23 mouse cellular contexts compared by ENCODE assay signal in the genomic region with DNA sequence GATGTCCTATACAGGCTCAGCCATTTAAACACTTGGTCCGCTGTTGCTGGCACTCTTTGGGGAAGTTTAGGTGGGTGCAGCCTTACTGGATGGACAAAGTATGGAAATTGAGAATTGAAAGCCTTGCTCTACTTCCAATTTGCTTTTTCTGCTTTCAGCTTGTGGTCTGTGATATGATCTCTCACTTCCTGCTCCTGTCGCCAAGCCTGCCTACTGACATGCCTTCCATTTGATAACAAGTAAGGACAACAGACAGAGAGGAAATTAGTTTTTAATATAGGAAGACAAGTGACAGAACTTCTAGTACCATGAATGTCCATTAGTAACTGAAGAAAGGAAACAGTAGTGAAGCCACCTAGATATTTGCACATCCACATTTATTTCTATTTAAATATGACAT. TPM values are rescaled to one million over a fixed set of nuclear protein-coding genes. Genes with fewer than 3 reads are reported as not detected.
"Had no signal": no experiment of that assay in that cellular context is flagged by ENCODE, and none has a peak within 500 bp of the region (broad histone marks: within the 10 kb centered on the region; RNA-seq: fewer than 3 reads in every experiment).

No protein-coding gene starts in this region.

- H3K9ac ChIP-seq: liver, embryonic 15.5 days; lung, embryonic 14.5 days; midbrain, embryonic 13.5 days; midbrain, embryonic 15.5 days; neural tube, embryonic 12.5 days; stomach, embryonic 15.5 days had no signal

- H3K27me3 ChIP-seq: liver, embryonic 15.5 days; midbrain, embryonic 13.5 days; midbrain, embryonic 15.5 days; neural tube, embryonic 12.5 days; stomach, embryonic 15.5 days had no signal

- H3K9me3 ChIP-seq: liver, embryonic 15.5 days; midbrain, embryonic 13.5 days; midbrain, embryonic 15.5 days; neural tube, embryonic 12.5 days; stomach, embryonic 15.5 days had no signal

- H3K4me1 ChIP-seq: liver, embryonic 15.5 days; midbrain, embryonic 13.5 days; midbrain, embryonic 15.5 days; neural tube, embryonic 12.5 days; stomach, embryonic 15.5 days had no signal

- ATAC-seq: midbrain, embryonic 13.5 days; midbrain, embryonic 15.5 days had no signal

- H3K27ac ChIP-seq: liver, embryonic 15.5 days; macrophage; midbrain, embryonic 13.5 days; midbrain, embryonic 15.5 days; neural tube, embryonic 12.5 days; stomach, embryonic 15.5 days; stomach, postnatal 0 days had no signal

- DNase-seq: lung, adult 18-20 months; lung, embryonic 14.5 days; lung, postnatal 10 days; right cerebral cortex, postnatal 14 days; thymus, adult 2 months; thymus, postnatal 25 days; thymus, postnatal 4 days had no signal

- H3K36me3 ChIP-seq: liver, embryonic 15.5 days; midbrain, embryonic 13.5 days; midbrain, embryonic 15.5 days; neural tube, embryonic 12.5 days; stomach, embryonic 15.5 days had no signal

- H3K4me2 ChIP-seq: liver, embryonic 15.5 days; lung, embryonic 14.5 days; midbrain, embryonic 11.5 days; midbrain, embryonic 13.5 days; midbrain, embryonic 15.5 days; neural tube, embryonic 12.5 days; stomach, embryonic 15.5 days had no signal

- H3K4me3 ChIP-seq: liver, embryonic 15.5 days; midbrain, embryonic 13.5 days; midbrain, embryonic 15.5 days; neural tube, embryonic 12.5 days; stomach, embryonic 15.5 days had no signal

RNA-seq across cellular contexts. Expression of a gene that starts 32.6 kb away (rescaled TPM):
- total RNA-seq: megakaryocyte, adult 5-6 weeks; midbrain, postnatal 0 days; monocyte, adult 5-6 weeks; neutrophil, adult 5-6 weeks had no signal
- polyA plus RNA-seq: lung, embryonic 14.5 days; macrophage; spleen, adult 2 months; stomach, embryonic 15.5 days had no signal

RNA-seq across cellular contexts. Expression of a gene that starts 32.7 kb away (rescaled TPM):
- total RNA-seq: megakaryocyte, adult 5-6 weeks; midbrain, postnatal 0 days; monocyte, adult 5-6 weeks; neutrophil, adult 5-6 weeks had no signal
- polyA plus RNA-seq: liver, embryonic 15.5 days; lung, embryonic 14.5 days; lung, embryonic 16.5 days; macrophage; midbrain, embryonic 11.5 days; midbrain, embryonic 13.5 days; midbrain, embryonic 15.5 days; midbrain, postnatal 0 days; neural tube, embryonic 12.5 days; neural tube, embryonic 14.5 days; spleen, adult 2 months; stomach, embryonic 15.5 days; stomach, postnatal 0 days; thymus, adult 2 months; urinary bladder, adult 2 months had no signal
